Mouse (Mus musculus): ENCODE data around the gene AW551984. TPM values are rescaled to one million over a fixed set of nuclear protein-coding genes. Genes with fewer than 3 reads are reported as not detected.

Gene AW551984
- polyA plus RNA-seq, 1 experiment from 2014 or later: 131 TPM

DNA sequence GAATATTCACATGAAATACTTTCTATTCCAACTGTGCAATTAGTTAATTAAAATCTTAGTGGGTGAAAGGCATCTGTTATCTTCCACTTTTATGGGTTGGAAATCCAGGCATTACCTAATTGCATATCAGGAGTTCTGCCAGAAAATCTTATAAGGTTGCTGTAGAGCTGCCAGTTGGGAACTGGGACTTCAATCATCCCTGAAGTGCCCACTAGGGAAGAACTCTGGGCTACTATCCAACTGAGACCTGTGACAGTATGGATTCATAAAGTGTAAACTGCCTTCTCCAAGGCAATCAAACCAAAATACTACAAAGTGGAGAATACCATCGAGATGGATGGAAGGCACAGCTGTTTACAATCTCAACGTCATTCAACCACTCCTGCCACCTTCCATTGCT, 50.3 kb downstream of the AW551984 start, which contains the start of gene Olfr958:
Olfr958 (minus strand) TSS at position 109 of the 400 bp plus-strand sequence.
- no peak for ATAC-seq (ENCODE audit: low FRiP score, low TSS enrichment)
- Histone ChIP-seq H3K27ac (replicated peaks; ENCODE audit: low read depth, low read length) (no peak within 1 kb of the TSS), H3K27me3 (ENCODE audit: control insufficient read depth, insufficient read depth, low read length) (no peaks in the 10 kb centered on the region), H3K9ac (replicated peaks; ENCODE audit: low read length) (no peak within 1 kb of the TSS), H3K4me2 (ENCODE audit: low read length) (no peak within 1 kb of the TSS), H3K36me3 (ENCODE audit: control insufficient read depth, insufficient read depth, low read length) (no peaks in the 10 kb centered on the region), H3K4me1 (ENCODE audit: control insufficient read depth, insufficient read depth, low read length) (peaks cover 10% of the 10 kb centered on the region; the same call in 1 of the 2 replicates), H3K4me3 (replicated peaks; ENCODE audit: low read depth, low read length) (no peak within 1 kb of the TSS), H3K9me3 (ENCODE audit: control insufficient read depth, low read length) (no peaks in the 10 kb centered on the region)
- WGBS: 81% methylated on average over 2 of the region's 2 CpGs
- DNase-seq: peak; percentile 50

DNA sequence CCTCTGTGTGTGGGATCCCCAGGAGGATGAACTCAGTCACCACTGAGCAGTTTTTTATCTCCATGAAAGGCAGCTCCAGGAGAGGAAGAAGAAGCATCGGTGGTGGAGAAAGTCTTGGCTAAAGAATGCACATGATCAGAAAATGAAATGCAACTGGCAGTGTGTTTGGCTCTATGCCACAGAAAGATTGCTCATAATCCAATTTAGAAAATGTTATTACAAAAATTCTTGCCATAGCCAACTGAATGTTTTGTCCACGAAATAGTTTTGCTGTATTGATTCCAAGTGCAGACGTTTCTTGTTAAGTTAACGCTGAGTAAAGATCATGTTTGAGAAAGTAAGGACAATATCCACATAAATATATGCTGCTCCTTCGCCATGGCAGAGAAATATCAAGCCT, 53.4 kb downstream of the AW551984 start:
- H3K4me1 ChIP-seq (ENCODE audit: control insufficient read depth, insufficient read depth, low read length): no peaks in the 10 kb centered on the region
- no peak for DNase-seq

More for the DNA sequence above, 53.4 kb downstream of the AW551984 start:
- no peak overlapping the region for H3K9ac ChIP-seq (replicated peaks; ENCODE audit: low read length)
- no peaks in the 10 kb centered on the region for H3K27me3 ChIP-seq (ENCODE audit: control insufficient read depth, insufficient read depth, low read length)
- ATAC-seq (ENCODE audit: low FRiP score, low TSS enrichment): no peak
- H3K9me3 ChIP-seq (ENCODE audit: control insufficient read depth, low read length): no peaks in the 10 kb centered on the region
- H3K36me3 ChIP-seq (ENCODE audit: control insufficient read depth, insufficient read depth, low read length): no peaks in the 10 kb centered on the region
- WGBS: 78% methylated on average over 5 of the region's 5 CpGs
- no peak overlapping the region for H3K4me2 ChIP-seq (ENCODE audit: low read length)
- H3K4me3 ChIP-seq (replicated peaks; ENCODE audit: low read depth, low read length): no peak overlapping the region
- H3K27ac ChIP-seq (replicated peaks; ENCODE audit: low read depth, low read length): no peak overlapping the region

Other genes starting within 250 kb of the AW551984 start
- not detected in 2 replicates for gene Olfr951, start 217.0 kb downstream of the AW551984 start, polyA plus RNA-seq (2014; fragmentation: Nextera tagmentation; extraction: Ambion mirVana)
- not detected in 2 replicates for gene Olfr952, start 177.3 kb downstream of the AW551984 start, polyA plus RNA-seq (2014; fragmentation: Nextera tagmentation; extraction: Ambion mirVana)
- gene Olfr954, start 147.7 kb downstream of the AW551984 start, polyA plus RNA-seq (2014; fragmentation: Nextera tagmentation; extraction: Ambion mirVana): not detected in 2 replicates
- gene Olfr955, start 132.5 kb downstream of the AW551984 start, polyA plus RNA-seq (2014; fragmentation: Nextera tagmentation; extraction: Ambion mirVana): not detected in 2 replicates
- gene Olfr44, start 110.4 kb downstream of the AW551984 start, polyA plus RNA-seq (2014; fragmentation: Nextera tagmentation; extraction: Ambion mirVana): not detected in 2 replicates
- not detected in 2 replicates for gene Olfr957, start 88.6 kb downstream of the AW551984 start, polyA plus RNA-seq (2014; fragmentation: Nextera tagmentation; extraction: Ambion mirVana)
- gene Olfr958, start 50.3 kb downstream of the AW551984 start, polyA plus RNA-seq (2014; fragmentation: Nextera tagmentation; extraction: Ambion mirVana): not detected in 2 replicates
- gene Olfr959, start 28.8 kb downstream of the AW551984 start, polyA plus RNA-seq (2014; fragmentation: Nextera tagmentation; extraction: Ambion mirVana): not detected in 2 replicates
- not detected in 2 replicates for gene Olfr148, start 6.3 kb upstream of the AW551984 start, polyA plus RNA-seq (2014; fragmentation: Nextera tagmentation; extraction: Ambion mirVana)
- not detected in 2 replicates for gene Olfr960, start 17.0 kb upstream of the AW551984 start, polyA plus RNA-seq (2014; fragmentation: Nextera tagmentation; extraction: Ambion mirVana)
- gene Olfr961, start 40.7 kb upstream of the AW551984 start, polyA plus RNA-seq (2014; fragmentation: Nextera tagmentation; extraction: Ambion mirVana): not detected in 2 replicates
- not detected in 2 replicates for gene Olfr963, start 62.8 kb upstream of the AW551984 start, polyA plus RNA-seq (2014; fragmentation: Nextera tagmentation; extraction: Ambion mirVana)
- gene Olfr149, start 102.7 kb upstream of the AW551984 start, polyA plus RNA-seq (2014; fragmentation: Nextera tagmentation; extraction: Ambion mirVana): 0.12 TPM in 1 of 2 replicates, not detected in the other
- gene Olfr965, start 107.0 kb upstream of the AW551984 start, polyA plus RNA-seq (2014; fragmentation: Nextera tagmentation; extraction: Ambion mirVana): not detected in 2 replicates
- gene Olfr150, start 126.6 kb upstream of the AW551984 start, polyA plus RNA-seq (2014; fragmentation: Nextera tagmentation; extraction: Ambion mirVana): not detected in 2 replicates
- not detected in 2 replicates for gene Olfr967, start 141.8 kb upstream of the AW551984 start, polyA plus RNA-seq (2014; fragmentation: Nextera tagmentation; extraction: Ambion mirVana)
- gene Olfr968, start 178.8 kb upstream of the AW551984 start, polyA plus RNA-seq (2014; fragmentation: Nextera tagmentation; extraction: Ambion mirVana): not detected in 2 replicates
- gene Olfr969, start 186.5 kb upstream of the AW551984 start, polyA plus RNA-seq (2014; fragmentation: Nextera tagmentation; extraction: Ambion mirVana): not detected in 2 replicates
- gene Olfr970, start 204.5 kb upstream of the AW551984 start, polyA plus RNA-seq (2014; fragmentation: Nextera tagmentation; extraction: Ambion mirVana): not detected in 2 replicates
- gene Olfr971, start 232.5 kb upstream of the AW551984 start, polyA plus RNA-seq (2014; fragmentation: Nextera tagmentation; extraction: Ambion mirVana): not detected in 2 replicates

Measured in midbrain, embryonic 14.5 days (tissue).